Mouse (Mus musculus): ENCODE results near the gene BC028528. TPM values are rescaled to one million over a fixed set of nuclear protein-coding genes. Genes with fewer than 3 reads are reported as not detected.

The BC028528 gene
- total and polyA plus RNA-seq, 3 experiments: 7.4 to 13.6 TPM; not detected in 1

DNA sequence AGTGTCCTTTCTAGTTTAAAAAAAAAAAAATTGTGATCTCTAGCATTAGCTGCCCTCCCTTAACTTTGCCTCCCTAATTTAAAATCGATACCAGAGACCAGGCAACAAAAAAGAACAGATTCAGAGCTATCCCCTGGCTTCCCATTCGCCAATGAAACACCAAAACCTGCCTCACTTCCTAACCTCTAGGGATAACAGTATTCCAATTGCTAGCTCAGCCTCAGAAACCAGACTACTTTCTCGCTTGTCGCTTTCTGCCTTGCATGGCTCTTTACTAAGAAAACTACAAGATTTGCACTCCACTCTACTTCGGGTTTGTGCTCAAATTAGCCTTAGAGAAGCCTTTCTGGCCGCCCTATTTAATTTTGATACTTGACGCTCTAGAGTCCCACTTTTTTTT is 35.7 kb downstream of the BC028528 start:
- H3K27ac ChIP-seq (ENCODE audit: control insufficient read depth, low read depth, low read length): peak overlapping the region; percentile 94
- peaks cover 27% of the 10 kb centered on the region for H3K79me2 ChIP-seq (ENCODE audit: control insufficient read depth, insufficient read depth, low read length, poor library complexity)
- H3K9me3 ChIP-seq (replicated peaks; ENCODE audit: insufficient read depth, low read length): no peaks in the 10 kb centered on the region
- peaks cover 23 to 39% of the 10 kb centered on the region in 2 experiments for H3K36me3 ChIP-seq (ENCODE audit: control insufficient read depth in 1 of 2, insufficient read depth in 2 of 2, low read length in 2 of 2)
- peak overlapping the region; percentile 47 to 71 for H3K4me3 ChIP-seq (ENCODE audit: control insufficient read depth in 1 of 2, insufficient read depth in 1 of 2, low read depth in 2 of 2, low read length in 2 of 2)
- peak; percentile 86 for DNase-seq (ENCODE audit: low read depth, low spot score)
- peaks cover 11 to 13% of the 10 kb centered on the region in 2 experiments; a peak in 3 of 4 replicates for H3K4me1 ChIP-seq (ENCODE audit: control insufficient read depth in 1 of 2, insufficient read depth in 2 of 2, low read length in 2 of 2)
- TF ChIP-seq HCFC1 (IDR thresholded peaks at IDR 0.05; ENCODE audit: low read depth, low read length) (no peak), ZMIZ1 (IDR thresholded peaks at IDR 0.05; ENCODE audit: low read depth, low read length) (no peak), USF2 (IDR thresholded peaks at IDR 0.05; ENCODE audit: borderline replicate concordance in 1 of 2, insufficient read depth in 1 of 2, low read depth in 1 of 2, low read length in 2 of 2) (no peak), UBTF (IDR thresholded peaks at IDR 0.05; ENCODE audit: borderline replicate concordance, insufficient read depth, low read depth, low read length) (no peak), GATA1 (IDR thresholded peaks at IDR 0.05; ENCODE audit: low read depth, low read length) (no peak), MYC (IDR thresholded peaks at IDR 0.05; ENCODE audit: low read depth, low read length) (no peak), ZKSCAN1 (IDR thresholded peaks at IDR 0.05; ENCODE audit: low read depth, low read length) (no peak), NELFE (IDR thresholded peaks at IDR 0.05; ENCODE audit: low read depth, low read length) (no peak), TAL1 (IDR thresholded peaks at IDR 0.05; ENCODE audit: low read length) (no peak)
- peak overlapping the region; percentile 79 for H3K9ac ChIP-seq (ENCODE audit: control insufficient read depth, low read depth, low read length, poor library complexity, severe bottlenecking)
- no peaks in the 10 kb centered on the region for H3K27me3 ChIP-seq (ENCODE audit: control insufficient read depth in 1 of 2, insufficient read depth in 2 of 2, low read length in 2 of 2)

DNA sequence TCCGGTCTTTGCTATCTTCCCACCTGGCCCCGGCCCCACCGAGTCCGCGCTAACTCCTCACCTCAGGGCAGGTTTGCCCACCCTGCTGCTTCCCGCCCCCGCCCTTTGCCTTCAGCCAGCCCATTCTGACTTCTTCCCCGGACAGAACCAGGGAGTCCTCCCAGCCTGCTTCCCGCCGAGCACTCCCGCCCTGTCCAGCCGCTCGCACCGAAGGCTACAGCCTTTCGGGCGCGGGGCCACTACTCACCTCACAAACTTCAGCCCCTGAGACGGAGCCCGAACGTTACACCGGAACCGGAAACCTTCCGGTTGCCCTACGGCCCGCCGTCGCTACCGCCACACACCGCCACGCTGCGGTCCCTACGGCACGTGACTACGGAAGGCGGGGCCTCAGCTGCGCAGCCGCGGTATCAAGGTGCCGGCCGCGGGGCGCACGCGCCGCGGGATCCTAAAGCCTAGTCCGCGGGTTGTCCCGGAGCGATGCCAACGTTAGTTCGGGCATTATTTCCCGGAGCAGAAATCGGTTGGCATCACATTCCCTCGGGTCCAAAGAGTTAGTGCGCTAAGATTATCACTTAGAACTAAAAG is 36.2 kb downstream of the BC028528 start, which contains the start of gene Prpf3:
TSS of gene Prpf3 (minus strand) at position 384 of the 588 bp plus-strand sequence.
- Histone ChIP-seq H3K79me2 (ENCODE audit: control insufficient read depth, insufficient read depth, low read length, poor library complexity) (peaks cover 27% of the 10 kb centered on the region), H3K4me3 (ENCODE audit: control insufficient read depth in 1 of 2, insufficient read depth in 1 of 2, low read depth in 2 of 2, low read length in 2 of 2) (peak within 1 kb of the TSS; percentile 71), H3K4me1 (ENCODE audit: control insufficient read depth in 1 of 2, insufficient read depth in 2 of 2, low read length in 2 of 2) (peaks cover 13 to 16% of the 10 kb centered on the region in 2 experiments; a peak in 3 of 4 replicates), H3K27me3 (ENCODE audit: control insufficient read depth in 1 of 2, insufficient read depth in 2 of 2, low read length in 2 of 2) (no peaks in the 10 kb centered on the region), H3K36me3 (ENCODE audit: control insufficient read depth in 1 of 2, insufficient read depth in 2 of 2, low read length in 2 of 2) (peaks cover 29 to 44% of the 10 kb centered on the region in 2 experiments), H3K9ac (ENCODE audit: control insufficient read depth, low read depth, low read length, poor library complexity, severe bottlenecking) (peak within 1 kb of the TSS; percentile 86), H3K27ac (ENCODE audit: control insufficient read depth, low read depth, low read length) (peak within 1 kb of the TSS; percentile 94), H3K9me3 (replicated peaks; ENCODE audit: insufficient read depth, low read length) (no peaks in the 10 kb centered on the region)
- peak; percentile 100 for DNase-seq (ENCODE audit: low read depth, low spot score)
- TF ChIP-seq ZC3H11A (IDR thresholded peaks at IDR 0.05; ENCODE audit: low read depth, low read length): no peak
- TF ChIP-seq GABPA (IDR thresholded peaks at IDR 0.05; ENCODE audit: low read depth, low read length): no peak
- TF ChIP-seq USF2 (IDR thresholded peaks at IDR 0.05; ENCODE audit: borderline replicate concordance in 1 of 2, insufficient read depth in 1 of 2, low read depth in 1 of 2, low read length in 2 of 2): peak in 1 of 2 experiments; percentile 86; a peak in 2 of 4 replicates
- TF ChIP-seq UBTF (IDR thresholded peaks at IDR 0.05; ENCODE audit: borderline replicate concordance, insufficient read depth, low read depth, low read length): peak; percentile 41; the same call in 1 of the 2 replicates
- no peak for TF ChIP-seq RCOR1 (IDR thresholded peaks at IDR 0.05; ENCODE audit: low read depth, low read length)
- TF ChIP-seq CTCF (IDR thresholded peaks at IDR 0.05 in 2 of 3, conservative IDR thresholded peaks at IDR 0.05 in 1 of 3; ENCODE audit: control insufficient read depth in 1 of 3, insufficient read depth in 1 of 3, low read depth in 2 of 3, low read length in 3 of 3, poor library complexity in 1 of 3, severe bottlenecking in 1 of 3): 0 out of 6 replicates have a peak, but pooled peaks of 1 of the 3 experiments have one; percentile 3
- no peak for TF ChIP-seq MYB (IDR thresholded peaks at IDR 0.05; ENCODE audit: low read depth, low read length)
- peak; percentile 96 for TF ChIP-seq TBP (IDR thresholded peaks at IDR 0.05; ENCODE audit: low read depth, low read length)
- TF ChIP-seq POLR2AphosphoS5 (IDR thresholded peaks at IDR 0.05; ENCODE audit: borderline replicate concordance, low read depth, low read length): peak; percentile 95; the same call in 1 of the 2 replicates
- TF ChIP-seq MAFK (IDR thresholded peaks at IDR 0.05; ENCODE audit: borderline replicate concordance, low read depth, low read length): no peak
- no peak for TF ChIP-seq SMC3 (IDR thresholded peaks at IDR 0.05; ENCODE audit: low read depth, low read length)
- TF ChIP-seq KAT2A (conservative IDR thresholded peaks at IDR 0.05; ENCODE audit: low read depth, low read length): no peak
- peak; percentile 98 to 100 for TF ChIP-seq POLR2A (IDR thresholded peaks at IDR 0.05; ENCODE audit: control insufficient read depth in 1 of 2, insufficient read depth in 1 of 2, low read depth in 1 of 2, low read length in 2 of 2, poor library complexity in 1 of 2)
